Mouse (Mus musculus): Measurements from ENCODE around the gene Vmn1r103.
"Not testable (repeated sequence)": the region's sequence is repeated elsewhere in the genome, so short reads cannot be mapped to it uniquely, and the experiment has no call there.

Gene Vmn1r103

GRCm38 (mm10) chr7:20510434-20510833, at the start of gene Vmn1r103:
Gene Vmn1r103 (minus strand): TSS chr7:20510534.
- not testable (repeated sequence) for DNase-seq (ENCODE audit: low spot score)

GRCm38 (mm10) chr7:20545657-20546056, 35.3 kb upstream of the Vmn1r103 start, which contains the start of gene Gm5726:
Gene Gm5726 (minus strand): TSS chr7:20545757.
- DNase-seq (ENCODE audit: low spot score): not testable (repeated sequence)

GRCm38 (mm10) chr7:20533537-20533936, 23.2 kb upstream of the Vmn1r103 start, which contains the start of gene Vmn1r104:
Gene Vmn1r104 (plus strand): TSS chr7:20533837.
- not testable (repeated sequence) for DNase-seq (ENCODE audit: low spot score)

GRCm38 (mm10) chr7:20474825-20475224, 35.5 kb downstream of the Vmn1r103 start, which contains the start of gene Gm10670:
Gene Gm10670 (minus strand): TSS chr7:20474925.
- not testable (repeated sequence) for DNase-seq (ENCODE audit: low spot score)

All from adipocyte (in vitro differentiated cells).